Mouse (Mus musculus) CH12.LX (cell line): ENCODE measurements around the gene Sft2d1. TPM values are rescaled to one million over a fixed set of nuclear protein-coding genes. Genes with fewer than 3 reads are reported as not detected.

Source experiments
- DNase-seq: peaks from one replicate; pipeline ENCODE4 v3.0.0-alpha.2; 2013; ENCODE audit errors: extremely low read depth
- H3K27ac ChIP-seq: 2 replicates; pipeline ENCODE4 v1.5.1; 2012; ENCODE audit warnings: low read depth, mild to moderate bottlenecking, control low read depth, moderate library complexity; ENCODE audit not compliant: insufficient read depth
- H3K27me3 ChIP-seq: replicated peaks from 2 replicates; pipeline ENCODE3; 2012; ENCODE audit warnings: inconsistent platforms
- H3K36me3 ChIP-seq, 2 experiments: replicated peaks in 1 of 2; 2 replicates each; pipeline versions ENCODE3 to v1.6.1; 2012; ENCODE audit warnings: inconsistent platforms in 1 of 2, low read length in 1 of 2, mild to moderate bottlenecking in 1 of 2, mixed read lengths in 1 of 2, moderate library complexity in 1 of 2; ENCODE audit not compliant: control insufficient read depth in 1 of 2, insufficient read depth in 1 of 2
- H3K4me1 ChIP-seq, 2 experiments: 2 replicates each; pipeline ENCODE4 v1.6.1; 2012; ENCODE audit warnings: inconsistent platforms in 1 of 2, moderate library complexity in 1 of 2; ENCODE audit not compliant: insufficient read depth in 2 of 2, control insufficient read depth in 1 of 2
- H3K4me2 ChIP-seq: 2 replicates; pipeline ENCODE4 v1.6.1; 2012; ENCODE audit warnings: low read depth, mild to moderate bottlenecking, control low read depth; ENCODE audit not compliant: poor library complexity, insufficient read depth, severe bottlenecking
- H3K4me3 ChIP-seq, 3 experiments: fragments of 150-350 bp in 1 of 3; sonication (generic) in 1 of 3; replicated peaks in 1 of 3; 2 replicates each; pipeline versions ENCODE3 to v1.5.1; 2011 to 2012; ENCODE audit warnings: low read depth in 2 of 3, low read length in 2 of 3, mild to moderate bottlenecking in 2 of 3, moderate library complexity in 2 of 3, control low read depth in 1 of 3, improper control_type of control experiment in 1 of 3, inconsistent platforms in 1 of 3, mixed read lengths in 1 of 3; ENCODE audit not compliant: poor library complexity in 1 of 3
- H3K79me2 ChIP-seq: replicated peaks from 2 replicates; pipeline ENCODE4 v1.6.1; 2012; ENCODE audit warnings: mild to moderate bottlenecking, moderate library complexity; ENCODE audit not compliant: control insufficient read depth, poor library complexity, insufficient read depth, severe bottlenecking; ENCODE audit errors: extremely low read depth
- H3K9ac ChIP-seq: 2 replicates; pipeline ENCODE4 v1.6.1; 2012; ENCODE audit warnings: low read depth, mild to moderate bottlenecking, control low read depth, moderate library complexity; ENCODE audit not compliant: insufficient read depth
- H3K9me3 ChIP-seq: replicated peaks from 2 replicates; pipeline ENCODE3; 2012; ENCODE audit warnings: low read length, inconsistent platforms, mixed read lengths
- BHLHE40 ChIP-seq: IDR thresholded peaks from 2 replicates; pipeline ENCODE4 v1.6.1; 2011; ENCODE audit warnings: mild to moderate bottlenecking, low read depth, low read length, improper control_type of control experiment
- CHD1 ChIP-seq: IDR thresholded peaks from 2 replicates; pipeline ENCODE4 v1.6.1; 2012; ENCODE audit warnings: low read depth, low read length, improper control_type of control experiment, inconsistent platforms
- CTCF ChIP-seq, 2 experiments: IDR thresholded peaks in 1 of 2; conservative IDR thresholded peaks in 1 of 2; 2 replicates each; pipeline ENCODE4 v1.5.1; 2011 to 2012; ENCODE audit warnings: low read depth in 2 of 2, low read length in 2 of 2, improper control_type of control experiment in 1 of 2, inconsistent platforms in 1 of 2, mild to moderate bottlenecking in 1 of 2, moderate library complexity in 1 of 2
- ETS1 ChIP-seq: conservative IDR thresholded peaks from 2 replicates; pipeline ENCODE4 v1.6.1; 2012; ENCODE audit warnings: low read depth, mild to moderate bottlenecking, inconsistent platforms, low read length, improper control_type of control experiment, moderate library complexity
- HCFC1 ChIP-seq: IDR thresholded peaks from 2 replicates; pipeline ENCODE4 v1.6.1; 2012; ENCODE audit warnings: low read depth, mild to moderate bottlenecking, inconsistent platforms, low read length, improper control_type of control experiment
- JUND ChIP-seq: conservative IDR thresholded peaks from 2 replicates; pipeline ENCODE4 v1.6.1; 2011; ENCODE audit warnings: low read depth, low read length, improper control_type of control experiment
- MAX ChIP-seq: IDR thresholded peaks from 2 replicates; pipeline ENCODE4 v1.6.1; 2011; ENCODE audit warnings: low read length, improper control_type of control experiment
- MEF2A ChIP-seq: IDR thresholded peaks from 2 replicates; pipeline ENCODE4 v1.6.1; 2014; ENCODE audit warnings: low read depth, mild to moderate bottlenecking, inconsistent platforms, low read length, improper control_type of control experiment, borderline replicate concordance
- MYC ChIP-seq: IDR thresholded peaks from 2 replicates; pipeline ENCODE4 v1.6.1; 2011; ENCODE audit warnings: low read depth, mild to moderate bottlenecking, improper control_type of control experiment, low read length
- NRF1 ChIP-seq: IDR thresholded peaks from 2 replicates; pipeline ENCODE4 v1.6.1; 2014; ENCODE audit warnings: low read depth, mild to moderate bottlenecking, inconsistent platforms, low read length, improper control_type of control experiment, moderate library complexity
- POLR2A ChIP-seq: IDR thresholded peaks from 2 replicates; pipeline ENCODE4 v1.6.1; 2011; ENCODE audit warnings: low read depth, mild to moderate bottlenecking, improper control_type of control experiment, low read length
- POLR2AphosphoS2 ChIP-seq: IDR thresholded peaks from 2 replicates; pipeline ENCODE4 v1.6.1; 2011; ENCODE audit warnings: low read depth, low read length, improper control_type of control experiment
- RAD21 ChIP-seq: IDR thresholded peaks from 2 replicates; pipeline ENCODE4 v1.6.1; 2011; ENCODE audit warnings: low read depth, mild to moderate bottlenecking, low read length, improper control_type of control experiment, moderate library complexity
- SMC3 ChIP-seq: IDR thresholded peaks from 2 replicates; pipeline ENCODE4 v1.6.1; 2011; ENCODE audit warnings: low read depth, low read length, improper control_type of control experiment
- ZNF384 ChIP-seq: IDR thresholded peaks from 2 replicates; pipeline ENCODE4 v1.6.1; 2012; ENCODE audit warnings: low read depth, low read length, improper control_type of control experiment, inconsistent platforms
- dilution Hi-C: fragments of 300-500 bp; cut with MboI; formaldehyde crosslinking; loops from 2 replicates; pipeline ENCODE4 v1.14.3; 2020; ENCODE audit warnings: low sequenced_read_pairs; ENCODE audit not compliant: extremely low pct_unique_long_range_greater_than_20kb, extremely low pct_ligation_motif_present
- in situ Hi-C: fragments of 300-500 bp; cut with MboI; formaldehyde crosslinking; loops from 3 replicates; pipeline ENCODE4 v1.14.3; 2019; ENCODE audit warnings: low sequenced_read_pairs, low pct_ligation_motif_present, low pct_unique_long_range_greater_than_20kb, mixed read lengths
- polyA plus RNA-seq: library from polyadenylated mRNA; unstranded; fragments of >175 nt; gene quantifications from 2 replicates; pipeline ENCODE4 v1.2.1, GENCODE M21; 2012; ENCODE audit warnings: low read depth; ENCODE audit not compliant: insufficient read length
- total RNA-seq, 2 experiments: library from RNA; depleted of rRNA; stranded (reverse); fragments of 300-350 nt in 1 of 2; fragments of >200 nt in 1 of 2; gene quantifications; 2 replicates each; pipeline ENCODE4 v1.2.3; 2012 to 2014

The Sft2d1 gene
- total and polyA plus RNA-seq, 3 experiments: 71.7 to 121 (median 75.1) TPM

DNA sequence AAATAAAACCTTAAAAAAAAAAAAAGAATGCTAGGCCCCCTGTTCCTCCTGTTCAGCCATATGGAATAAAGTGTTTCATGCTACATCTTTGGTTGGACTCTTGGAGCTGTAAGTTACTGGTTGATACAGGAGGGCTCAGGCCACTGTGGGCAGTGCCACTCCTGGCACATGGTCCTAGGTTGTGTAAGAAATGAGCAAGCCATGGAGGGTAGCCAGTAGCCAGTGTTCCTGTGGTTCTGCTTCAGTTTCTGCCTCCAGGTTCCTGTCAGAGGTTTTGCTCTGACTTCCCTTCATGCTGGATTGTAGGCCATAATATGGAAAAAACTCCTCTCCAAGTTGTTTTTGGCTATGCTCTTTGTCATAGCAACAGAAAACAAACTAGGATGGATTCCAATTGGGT is 20.2 kb upstream of the Sft2d1 start:
- dilution Hi-C loops (no loop called here), in situ Hi-C loops (no loop called here)
- no peak overlapping the region for H3K9ac ChIP-seq
- TF ChIP-seq CHD1: no peak
- no peak for TF ChIP-seq MEF2A
- no peak for TF ChIP-seq ZNF384
- TF ChIP-seq MYC: no peak
- no peak for TF ChIP-seq HCFC1
- TF ChIP-seq POLR2A: no peak
- no peak for TF ChIP-seq CTCF (conservative IDR thresholded peaks at IDR 0.05 in 1 of 2, IDR thresholded peaks at IDR 0.05 in 1 of 2; ENCODE audit: low read depth in 2 of 2, low read length in 2 of 2)
- TF ChIP-seq MAX: no peak
- H3K27me3 ChIP-seq: no peaks in the 10 kb centered on the region
- H3K36me3 ChIP-seq: peaks cover 2 to 49% of the 10 kb centered on the region in 2 experiments
- no peaks in the 10 kb centered on the region; the same call in 1 of the 2 replicates for H3K79me2 ChIP-seq
- DNase-seq: no peak
- H3K4me3 ChIP-seq: no peak overlapping the region
- no peaks in the 10 kb centered on the region for H3K9me3 ChIP-seq
- no peak overlapping the region for H3K4me2 ChIP-seq
- H3K27ac ChIP-seq: no peak overlapping the region
- peaks cover 0 to 28% of the 10 kb centered on the region in 2 experiments; a peak in 2 of 4 replicates for H3K4me1 ChIP-seq

DNA sequence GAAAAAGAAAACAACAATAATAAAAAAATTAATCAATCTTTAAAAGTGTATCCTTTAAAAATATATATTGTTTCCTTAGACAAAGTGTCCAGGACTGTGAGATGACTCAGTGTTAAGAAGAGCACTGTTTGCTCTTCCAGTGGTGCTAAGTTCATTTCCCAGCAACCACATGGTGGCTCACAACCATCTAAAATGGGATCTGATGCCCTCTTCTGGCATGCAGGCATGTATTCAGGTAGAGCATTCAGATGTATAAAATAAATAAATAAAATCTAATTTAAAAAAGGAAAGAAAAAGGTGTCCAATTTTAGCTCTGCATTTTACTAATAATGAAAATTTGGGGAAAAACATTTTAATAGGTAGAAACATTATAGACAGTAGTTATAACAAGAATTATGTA is 15.1 kb upstream of the Sft2d1 start:
- Histone ChIP-seq H3K9ac (no peak overlapping the region), H3K27ac (no peak overlapping the region), H3K79me2 (no peaks in the 10 kb centered on the region), H3K4me3 (no peak overlapping the region), H3K27me3 (no peaks in the 10 kb centered on the region), H3K4me1 (peaks cover 0 to 49% of the 10 kb centered on the region in 2 experiments; a peak in 2 of 4 replicates), H3K4me2 (no peak overlapping the region), H3K9me3 (no peaks in the 10 kb centered on the region), H3K36me3 (peaks cover 2 to 45% of the 10 kb centered on the region in 2 experiments)
- no peak for DNase-seq
- dilution Hi-C loops: no loop called here
- TF ChIP-seq RAD21: peak; percentile 38
- TF ChIP-seq MYC: peak; percentile 66; the same call in 1 of the 2 replicates
- no peak for TF ChIP-seq POLR2AphosphoS2
- TF ChIP-seq JUND: no peak
- TF ChIP-seq CTCF (conservative IDR thresholded peaks at IDR 0.05 in 1 of 2, IDR thresholded peaks at IDR 0.05 in 1 of 2; ENCODE audit: low read depth in 2 of 2, low read length in 2 of 2): peak in 1 of 2 experiments; percentile 69; a peak in 2 of 4 replicates
- TF ChIP-seq SMC3: peak; percentile 48
- in situ Hi-C loops: no loop called here

- H3K36me3 ChIP-seq: peaks cover 2 to 42% of the 10 kb centered on the region in 2 experiments
- H3K9ac ChIP-seq: no peak overlapping the region
- H3K4me2 ChIP-seq: no peak overlapping the region
- no peak overlapping the region for H3K4me3 ChIP-seq
- dilution Hi-C loops: no loop called here
- TF ChIP-seq ETS1 (peak; percentile 62), BHLHE40 (peak; percentile 52), NRF1 (no peak)
- in situ Hi-C loops: no loop called here
- H3K9me3 ChIP-seq: no peaks in the 10 kb centered on the region
- no peak overlapping the region for H3K27ac ChIP-seq
- DNase-seq: peak; percentile 60
- H3K27me3 ChIP-seq: no peaks in the 10 kb centered on the region
- peaks cover 0 to 53% of the 10 kb centered on the region in 2 experiments; a peak in 2 of 4 replicates for H3K4me1 ChIP-seq
- no peaks in the 10 kb centered on the region for H3K79me2 ChIP-seq
Observed at GRCm38 (mm10) chr17:8296313-8296844, 14.5 kb upstream of the Sft2d1 start.
